Comparison of ENCODE assay signal across 8 mouse cellular contexts in the genomic region with DNA sequence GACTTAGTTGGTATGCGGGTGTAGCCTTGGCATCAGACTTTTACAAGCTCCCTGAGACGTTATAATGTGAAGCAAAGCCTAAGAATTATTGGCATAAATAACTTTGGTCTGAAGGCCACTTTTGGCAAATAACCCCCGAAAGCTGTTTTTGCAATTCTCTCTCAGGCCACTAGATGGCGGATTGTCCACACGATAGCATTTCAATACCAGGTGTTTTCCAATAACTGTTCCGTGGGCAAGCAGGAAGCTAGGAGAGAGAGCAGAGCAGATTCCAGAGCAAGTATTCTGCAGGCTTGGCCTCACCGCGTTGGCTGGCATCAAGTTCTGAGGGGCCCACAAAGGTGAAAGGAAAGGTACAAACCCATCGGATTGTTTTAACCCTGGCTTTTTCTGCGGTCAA. TPM values are rescaled to one million over a fixed set of nuclear protein-coding genes. Genes with fewer than 3 reads are reported as not detected.
DNase-seq lines count a peak whose midpoint lies in the region; ATAC-seq and TF ChIP-seq lines count a peak whose summit lies in the region.

No protein-coding gene starts in this region.

- no peak overlapping the region for H3K4me2 ChIP-seq in forebrain, embryonic 14.5 days (ENCODE audit: low read length)
- no peak overlapping the region; the same call in 1 of the 2 replicates for H3K4me2 ChIP-seq in lung, postnatal 0 days (replicated peaks; ENCODE audit: low read depth, low read length)

- no peak overlapping the region for H3K9ac ChIP-seq in forebrain, embryonic 14.5 days (ENCODE audit: low read length)
- H3K9ac ChIP-seq in lung, postnatal 0 days (replicated peaks; ENCODE audit: low read depth): no peak overlapping the region

- 15% methylated on average over 10 of the region's 10 CpGs for WGBS in forebrain, embryonic 14.5 days
- WGBS in lung, postnatal 0 days: 12% methylated on average over 10 of the region's 10 CpGs

- H3K4me1 ChIP-seq in forebrain, embryonic 14.5 days (ENCODE audit: control insufficient read depth, insufficient read depth, low read length): no peaks in the 10 kb centered on the region
- no peaks in the 10 kb centered on the region for H3K4me1 ChIP-seq in lung, postnatal 0 days (ENCODE audit: insufficient read depth, low read depth, low read length)

- TF ChIP-seq EP300 in lung, postnatal 0 days (IDR thresholded peaks at IDR 0.05): no peak

- DNase-seq in MEL-GATA-1-ER (ENCODE audit: extremely low read depth, low read depth): peak; percentile 21
- peak; percentile 37 for DNase-seq in c-Kit-positive CD71-positive TER-119-negative erythroid progenitor cells, embryonic 14.5 days (ENCODE audit: low read depth)
- DNase-seq in forebrain, embryonic 14.5 days (ENCODE audit: low spot score): peak; percentile 84
- peak; percentile 80 for DNase-seq in heart, postnatal 4 days
- DNase-seq in layer of hippocampus, adult 8-10 months (ENCODE audit: low spot score in 2 of 2): peak; percentile 48 to 72
- peak; percentile 81 for DNase-seq in lung, postnatal 0 days (ENCODE audit: low spot score)
- peak; percentile 66 for DNase-seq in retina, postnatal 7 days (ENCODE audit: low read depth, low spot score)
- peak; percentile 51 to 75 for DNase-seq in urinary bladder, postnatal 4 days (ENCODE audit: low spot score in 2 of 2)

- H3K4me3 ChIP-seq in forebrain, embryonic 14.5 days (ENCODE audit: low read depth, low read length): no peak overlapping the region
- no peak overlapping the region for H3K4me3 ChIP-seq in lung, postnatal 0 days (ENCODE audit: low read depth, low read length)

- 0 out of 2 replicates have a peak, but pooled peaks have one; percentile 52 for ATAC-seq in forebrain, embryonic 14.5 days
- ATAC-seq in lung, postnatal 0 days: peak; percentile 55

- H3K27ac ChIP-seq in forebrain, embryonic 14.5 days (ENCODE audit: low read depth, low read length): no peak overlapping the region
- H3K27ac ChIP-seq in lung, postnatal 0 days (ENCODE audit: low read length): no peak overlapping the region

- no peaks in the 10 kb centered on the region for H3K36me3 ChIP-seq in forebrain, embryonic 14.5 days (ENCODE audit: control insufficient read depth, insufficient read depth, low read length)
- no peaks in the 10 kb centered on the region for H3K36me3 ChIP-seq in lung, postnatal 0 days (ENCODE audit: insufficient read depth, low read length)

- TF ChIP-seq CTCF in lung, postnatal 0 days (IDR thresholded peaks at IDR 0.05): peak; percentile 94

- H3K27me3 ChIP-seq in forebrain, embryonic 14.5 days (replicated peaks; ENCODE audit: control insufficient read depth, insufficient read depth, low read length): no peaks in the 10 kb centered on the region
- no peaks in the 10 kb centered on the region for H3K27me3 ChIP-seq in lung, postnatal 0 days (replicated peaks; ENCODE audit: insufficient read depth, low read length)

- H3K9me3 ChIP-seq in forebrain, embryonic 14.5 days (replicated peaks; ENCODE audit: control insufficient read depth, low read length): no peaks in the 10 kb centered on the region
- H3K9me3 ChIP-seq in lung, postnatal 0 days (ENCODE audit: low read length): no peaks in the 10 kb centered on the region

RNA-seq across cellular contexts. Expression of a gene that starts 29.2 kb away (rescaled TPM):
- 1.4 and 2.2 TPM in 2 replicates for polyA plus RNA-seq in forebrain, embryonic 14.5 days (2014; fragmentation: Nextera tagmentation; extraction: Ambion mirVana)
- total RNA-seq in heart, postnatal 4 days (2021): 1 to 10 TPM; 5.5 to 5.6 TPM
- 10 to 100 TPM; 19.7 to 21.7 (median 20.6) TPM for total RNA-seq in layer of hippocampus, adult 8-10 months (2022)
- polyA plus RNA-seq in lung, postnatal 0 days (2015; fragmentation: Nextera tagmentation; extraction: Ambion mirVana): 6.5 and 8.1 TPM in 2 replicates

Comparison
In these comparisons a context has a peak if more than half of its experiments do, and no peak if none do; other contexts are left out.
1. DNase-seq: peak in every context shown above with its lines; median percentile 84 in forebrain, embryonic 14.5 days; 81 in lung, postnatal 0 days; 80 in heart, postnatal 4 days; 66 in retina, postnatal 7 days; 63 in urinary bladder, postnatal 4 days; 60 in layer of hippocampus, adult 8-10 months; 37 in c-Kit-positive CD71-positive TER-119-negative erythroid progenitor cells, embryonic 14.5 days; 21 in MEL-GATA-1-ER.